Mouse (Mus musculus) MEL (cell line): Measurements from ENCODE around the gene Cops7a.

Experiments used
- CTCF ChIP-seq, 3 experiments: IDR thresholded peaks in 2 of 3; conservative IDR thresholded peaks in 1 of 3; 2 replicates each; pipeline ENCODE4 v1.5.1; 2011 to 2012; ENCODE audit warnings: low read length in 3 of 3, low read depth in 2 of 3, mild to moderate bottlenecking in 2 of 3, improper control_type of control experiment in 1 of 3, inconsistent platforms in 1 of 3, mixed read lengths in 1 of 3, moderate library complexity in 1 of 3; ENCODE audit not compliant: control insufficient read depth in 1 of 3, insufficient read depth in 1 of 3, poor library complexity in 1 of 3, severe bottlenecking in 1 of 3
- POLR2AphosphoS2 ChIP-seq: IDR thresholded peaks from 2 replicates; pipeline ENCODE4 v1.6.1; 2011; ENCODE audit warnings: low read length, improper control_type of control experiment

- TF ChIP-seq CTCF (IDR thresholded peaks at IDR 0.05 in 2 of 3, conservative IDR thresholded peaks at IDR 0.05 in 1 of 3; ENCODE audit: control insufficient read depth in 1 of 3, insufficient read depth in 1 of 3, low read depth in 2 of 3, low read length in 3 of 3, poor library complexity in 1 of 3, severe bottlenecking in 1 of 3) (no peak), POLR2AphosphoS2 (no peak)
Observed at GRCm38 (mm10) chr6:125008060-125008459, 42.7 kb upstream of the Cops7a start.
